Mouse (Mus musculus) midbrain, embryonic 12.5 days (tissue): ENCODE measurements around the gene Pdia4. TPM values are rescaled to one million over a fixed set of nuclear protein-coding genes. Genes with fewer than 3 reads are reported as not detected.

Source experiments
- ATAC-seq: fragments of 200-750 bp; cut with Nextera tagmentation; 2 replicates; pipeline ENCODE4 v1.8.0; 2017; ENCODE audit warnings: low read depth, moderate TSS enrichment, moderate library complexity; ENCODE audit not compliant: low FRiP score
- H3K27ac ChIP-seq: fragments of 300-500 bp; sonication (generic); replicated peaks from 2 replicates; pipeline ENCODE4 v1.5.1; 2016; ENCODE audit warnings: mild to moderate bottlenecking
- H3K27me3 ChIP-seq: fragments of 300-500 bp; sonication (generic); 2 replicates; pipeline ENCODE4 v1.6.1; 2016; ENCODE audit warnings: mild to moderate bottlenecking
- H3K36me3 ChIP-seq: fragments of 300-500 bp; sonication (generic); 2 replicates; pipeline ENCODE4 v1.6.1; 2016
- H3K4me1 ChIP-seq: fragments of 300-500 bp; sonication (generic); 2 replicates; pipeline ENCODE4 v1.6.1; 2016
- H3K4me2 ChIP-seq: fragments of 300-500 bp; sonication (generic); replicated peaks from 2 replicates; pipeline ENCODE4 v1.6.1; 2016; ENCODE audit warnings: mild to moderate bottlenecking, moderate library complexity
- H3K4me3 ChIP-seq: fragments of 300-500 bp; sonication (generic); 2 replicates; pipeline ENCODE4 v1.5.1; 2016; ENCODE audit warnings: mild to moderate bottlenecking
- H3K9ac ChIP-seq: fragments of 300-500 bp; sonication (generic); replicated peaks from 2 replicates; pipeline ENCODE4 v1.6.1; 2016; ENCODE audit warnings: mild to moderate bottlenecking, moderate library complexity
- H3K9me3 ChIP-seq: fragments of 300-500 bp; sonication (generic); 2 replicates; pipeline ENCODE4 v1.6.1; 2016; ENCODE audit warnings: mild to moderate bottlenecking
- WGBS: fragments of 180-500 bp; shearing (Covaris S2); methylation state at CpG from one replicate; pipeline ENCODE4 v1.1.7; 2016; 5-methylcytosine and 5-hydroxymethylcytosine counted together
- polyA plus RNA-seq: library from polyadenylated mRNA; unstranded; fragments of >200 nt; fragmentation: Nextera tagmentation; extraction: Ambion mirVana; gene quantifications from 2 replicates; pipeline ENCODE4 v1.2.1, GENCODE M21; 2016

Gene Pdia4
- polyA plus RNA-seq, 1 experiment from 2014 or later = 204 TPM

- H3K36me3 ChIP-seq = peaks cover 22% of the 10 kb centered on the region
- H3K4me2 ChIP-seq = peak overlapping the region; percentile 32
- ATAC-seq = no peak
- no peaks in the 10 kb centered on the region for H3K9me3 ChIP-seq
- 0 out of 2 replicates have a peak overlapping the region, but pooled peaks have one; percentile 37 for H3K9ac ChIP-seq
- no peaks in the 10 kb centered on the region for H3K27me3 ChIP-seq
- H3K4me1 ChIP-seq = peaks cover 32% of the 10 kb centered on the region
- WGBS = 88% methylated on average over 2 of the region's 2 CpGs
- no peak overlapping the region for H3K27ac ChIP-seq
- H3K4me3 ChIP-seq = peak overlapping the region; percentile 5; the same call in 1 of the 2 replicates
Measured at GRCm38 (mm10) chr6:47810181-47810580, 3.0 kb downstream of the Pdia4 start.

GRCm38 (mm10) chr6:47809053-47809452 lies 4.2 kb downstream of the Pdia4 start:
- Histone ChIP-seq H3K4me1 (peaks cover 29% of the 10 kb centered on the region), H3K4me3 (no peak overlapping the region), H3K27me3 (no peaks in the 10 kb centered on the region), H3K9ac (no peak overlapping the region), H3K4me2 (no peak overlapping the region), H3K36me3 (peaks cover 34% of the 10 kb centered on the region), H3K9me3 (no peaks in the 10 kb centered on the region), H3K27ac (no peak overlapping the region)
- no peak for ATAC-seq
- WGBS = 85% methylated on average over 4 of the region's 4 CpGs

GRCm38 (mm10) chr6:47808545-47808944 lies 4.7 kb downstream of the Pdia4 start:
- Histone ChIP-seq H3K36me3 (peaks cover 39% of the 10 kb centered on the region), H3K4me3 (no peak overlapping the region), H3K27me3 (no peaks in the 10 kb centered on the region), H3K9me3 (no peaks in the 10 kb centered on the region), H3K9ac (no peak overlapping the region), H3K4me1 (peaks cover 29% of the 10 kb centered on the region), H3K4me2 (no peak overlapping the region), H3K27ac (no peak overlapping the region)
- WGBS = 88% methylated on average over 5 of the region's 5 CpGs
- ATAC-seq = no peak

- WGBS = 76% methylated on average over 2 of the region's 2 CpGs
- no peak overlapping the region for H3K27ac ChIP-seq
- H3K9ac ChIP-seq = no peak overlapping the region
- peaks cover 50% of the 10 kb centered on the region for H3K36me3 ChIP-seq
- H3K4me3 ChIP-seq = no peak overlapping the region
- H3K4me1 ChIP-seq = peaks cover 29% of the 10 kb centered on the region
- no peak for ATAC-seq
- no peaks in the 10 kb centered on the region for H3K27me3 ChIP-seq
- H3K4me2 ChIP-seq = no peak overlapping the region
- no peaks in the 10 kb centered on the region for H3K9me3 ChIP-seq
Measured at GRCm38 (mm10) chr6:47807419-47807818, 5.8 kb downstream of the Pdia4 start.

GRCm38 (mm10) chr6:47805520-47805919 lies 7.7 kb downstream of the Pdia4 start:
- no peaks in the 10 kb centered on the region for H3K27me3 ChIP-seq
- no peak overlapping the region for H3K9ac ChIP-seq
- no peak for ATAC-seq
- H3K4me3 ChIP-seq = no peak overlapping the region
- no peak overlapping the region for H3K4me2 ChIP-seq
- no peak overlapping the region for H3K27ac ChIP-seq
- no peaks in the 10 kb centered on the region for H3K9me3 ChIP-seq
- peaks cover 14% of the 10 kb centered on the region for H3K4me1 ChIP-seq
- WGBS = 90% methylated on average over 2 of the region's 2 CpGs
- peaks cover 69% of the 10 kb centered on the region for H3K36me3 ChIP-seq

GRCm38 (mm10) chr6:47799079-47799478 lies 14.2 kb downstream of the Pdia4 start:
- Histone ChIP-seq H3K4me1 (no peaks in the 10 kb centered on the region), H3K36me3 (peaks cover 95% of the 10 kb centered on the region), H3K27me3 (no peaks in the 10 kb centered on the region), H3K27ac (no peak overlapping the region), H3K4me3 (no peak overlapping the region), H3K9ac (no peak overlapping the region), H3K9me3 (no peaks in the 10 kb centered on the region), H3K4me2 (no peak overlapping the region)
- ATAC-seq = no peak
- WGBS = 62% methylated on average over 6 of the region's 6 CpGs

- Histone ChIP-seq H3K4me1 (no peaks in the 10 kb centered on the region; the same call in 1 of the 2 replicates), H3K4me3 (no peak overlapping the region), H3K9ac (no peak overlapping the region), H3K27ac (peak overlapping the region; percentile 71), H3K36me3 (peaks cover 47% of the 10 kb centered on the region), H3K27me3 (no peaks in the 10 kb centered on the region), H3K4me2 (no peak overlapping the region), H3K9me3 (no peaks in the 10 kb centered on the region)
- WGBS = 51% methylated on average over 10 of the region's 10 CpGs
- peak; percentile 77 for ATAC-seq
Measured at GRCm38 (mm10) chr6:47794106-47794830, 19.0 kb downstream of the Pdia4 start.

GRCm38 (mm10) chr6:47793284-47793683 lies 19.9 kb downstream of the Pdia4 start:
- Histone ChIP-seq H3K9ac (no peak overlapping the region), H3K36me3 (peaks cover 37% of the 10 kb centered on the region), H3K27ac (no peak overlapping the region), H3K4me1 (peaks cover 8% of the 10 kb centered on the region), H3K9me3 (no peaks in the 10 kb centered on the region), H3K4me3 (no peak overlapping the region), H3K4me2 (no peak overlapping the region), H3K27me3 (no peaks in the 10 kb centered on the region)
- ATAC-seq = no peak
- WGBS = 83% methylated on average over 5 of the region's 5 CpGs

- no peak overlapping the region for H3K4me2 ChIP-seq
- H3K36me3 ChIP-seq = peaks cover 30% of the 10 kb centered on the region
- no peak overlapping the region for H3K4me3 ChIP-seq
- no peak for ATAC-seq
- no peaks in the 10 kb centered on the region for H3K9me3 ChIP-seq
- H3K4me1 ChIP-seq = peaks cover 8% of the 10 kb centered on the region
- no peak overlapping the region; the same call in 1 of the 2 replicates for H3K27ac ChIP-seq
- no peak overlapping the region for H3K9ac ChIP-seq
- H3K27me3 ChIP-seq = no peaks in the 10 kb centered on the region
- WGBS = 89% methylated on average over 2 of the region's 2 CpGs
Measured at GRCm38 (mm10) chr6:47792533-47792932, 20.7 kb downstream of the Pdia4 start.

GRCm38 (mm10) chr6:47790745-47791144 lies 22.5 kb downstream of the Pdia4 start:
- no peak for ATAC-seq
- Histone ChIP-seq H3K4me2 (no peak overlapping the region), H3K27ac (no peak overlapping the region), H3K4me1 (peaks cover 8% of the 10 kb centered on the region), H3K36me3 (peaks cover 14% of the 10 kb centered on the region), H3K4me3 (no peak overlapping the region), H3K9ac (no peak overlapping the region), H3K9me3 (no peaks in the 10 kb centered on the region), H3K27me3 (no peaks in the 10 kb centered on the region)
- 44% methylated on average over 2 of the region's 2 CpGs for WGBS

GRCm38 (mm10) chr6:47788821-47789220 lies 24.4 kb downstream of the Pdia4 start:
- no peaks in the 10 kb centered on the region for H3K27me3 ChIP-seq
- WGBS = 44% methylated on average over 3 of the region's 3 CpGs
- H3K4me1 ChIP-seq = peaks cover 8% of the 10 kb centered on the region
- H3K4me2 ChIP-seq = peak overlapping the region; percentile 60
- no peak for ATAC-seq
- H3K9ac ChIP-seq = peak overlapping the region; percentile 68
- H3K4me3 ChIP-seq = peak overlapping the region; percentile 49
- H3K27ac ChIP-seq = peak overlapping the region; percentile 96
- no peaks in the 10 kb centered on the region for H3K36me3 ChIP-seq
- H3K9me3 ChIP-seq = no peaks in the 10 kb centered on the region

- Histone ChIP-seq H3K4me2 (peak overlapping the region; percentile 60), H3K4me1 (peaks cover 8% of the 10 kb centered on the region), H3K36me3 (no peaks in the 10 kb centered on the region), H3K27me3 (no peaks in the 10 kb centered on the region), H3K4me3 (peak overlapping the region; percentile 49), H3K9ac (peak overlapping the region; percentile 68), H3K27ac (peak overlapping the region; percentile 96), H3K9me3 (no peaks in the 10 kb centered on the region)
- 3% methylated on average over 18 of the region's 18 CpGs for WGBS
- peak; percentile 95 for ATAC-seq
Measured at GRCm38 (mm10) chr6:47787941-47788736, 25.1 kb downstream of the Pdia4 start.
